27 mouse cellular contexts compared by ENCODE assay signal in the genomic region with DNA sequence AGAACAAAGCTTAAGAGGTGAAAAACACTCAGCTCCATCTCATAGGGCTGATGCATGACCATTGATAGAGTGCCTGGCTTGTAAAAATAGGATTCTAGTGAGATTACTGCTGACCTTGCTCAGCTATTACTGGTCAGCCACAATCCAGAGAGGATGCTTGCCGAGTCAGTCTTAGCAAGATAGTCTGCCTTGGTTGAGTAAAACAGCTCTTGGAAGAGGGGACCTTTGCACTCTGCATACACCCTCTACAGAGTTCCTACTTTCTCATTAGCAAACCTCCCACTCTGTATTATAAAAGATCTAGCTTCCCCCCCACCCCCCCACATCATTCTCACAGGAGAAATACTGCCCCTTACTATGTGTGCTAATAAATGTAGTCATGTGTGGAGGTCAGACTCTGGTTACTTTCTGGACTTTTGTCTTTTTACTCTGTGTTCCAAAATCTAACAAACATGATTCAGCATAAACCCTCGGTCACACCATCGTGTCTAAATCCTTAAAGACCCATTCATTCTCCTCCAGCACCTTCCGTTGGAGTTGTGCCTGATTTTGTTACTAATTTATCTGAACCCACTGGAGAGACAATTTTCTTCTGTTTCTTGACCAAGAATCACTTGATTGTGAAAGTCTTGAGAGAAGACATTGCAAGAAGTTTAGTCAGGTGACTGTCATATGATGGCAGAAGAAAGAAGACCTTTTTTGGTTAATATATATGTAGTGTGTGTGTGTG.
"Had no signal": no experiment of that assay in that cellular context is flagged by ENCODE, and none has a peak within 500 bp of the region (broad histone marks: within the 10 kb centered on the region; RNA-seq: fewer than 3 reads in every experiment).

No protein-coding gene starts in this region.

- ATAC-seq: hindbrain, postnatal 0 days; inflammation-experienced regulatory T-cells, adult 6 months; intestine, embryonic 16.5 days; liver, embryonic 12.5 days had no signal

- H3K4me3 ChIP-seq: left cerebral cortex, adult 2 months; limb, embryonic 10.5 days; limb, embryonic 13.5 days; liver, embryonic 12.5 days; liver, embryonic 15.5 days; lung, embryonic 15.5 days; megakaryocyte, embryonic 14.5 days; midbrain, embryonic 10.5 days; neural tube, embryonic 12.5 days; neural tube, embryonic 15.5 days had no signal

- H3K4me2 ChIP-seq: hindbrain, embryonic 14.5 days; limb, embryonic 13.5 days; liver, embryonic 12.5 days; liver, embryonic 15.5 days; lung, embryonic 15.5 days; neural tube, embryonic 12.5 days; neural tube, embryonic 15.5 days had no signal

- H3K9me3 ChIP-seq: limb, embryonic 10.5 days; limb, embryonic 13.5 days; liver, embryonic 12.5 days; liver, embryonic 15.5 days; lung, embryonic 15.5 days; megakaryocyte, embryonic 14.5 days; midbrain, embryonic 10.5 days; neural tube, embryonic 12.5 days; neural tube, embryonic 15.5 days had no signal

- H3K27ac ChIP-seq: hindbrain, embryonic 14.5 days; hindbrain, postnatal 0 days; left cerebral cortex, adult 2 months; limb, embryonic 10.5 days; limb, embryonic 13.5 days; liver, embryonic 12.5 days; liver, embryonic 15.5 days; lung, embryonic 15.5 days; midbrain, embryonic 10.5 days; neural tube, embryonic 12.5 days; neural tube, embryonic 15.5 days; stomach, postnatal 0 days had no signal

- H3K36me3 ChIP-seq: limb, embryonic 10.5 days; limb, embryonic 13.5 days; liver, embryonic 12.5 days; liver, embryonic 15.5 days; lung, embryonic 15.5 days; midbrain, embryonic 10.5 days; neural tube, embryonic 12.5 days; neural tube, embryonic 15.5 days had no signal

- H3K27me3 ChIP-seq: limb, embryonic 13.5 days; liver, embryonic 12.5 days; liver, embryonic 15.5 days; lung, embryonic 15.5 days; neural tube, embryonic 12.5 days; neural tube, embryonic 15.5 days had no signal

- H3K9ac ChIP-seq: hindbrain, embryonic 14.5 days; limb, embryonic 13.5 days; liver, embryonic 12.5 days; liver, embryonic 15.5 days; lung, embryonic 15.5 days; neural tube, embryonic 12.5 days; neural tube, embryonic 15.5 days had no signal

- DNase-seq: layer of hippocampus, postnatal 36 days; liver; lung, adult 18-20 months; lung, postnatal 10 days; lung, postnatal 36 days; midbrain, embryonic 14.5 days; right cerebral cortex, adult 18-20 months; right cerebral cortex, postnatal 14 days; right cerebral cortex, postnatal 4 days; thymus, adult 2 months; thymus, postnatal 14 days; thymus, postnatal 4 days had no signal

- H3K4me1 ChIP-seq: limb, embryonic 10.5 days; limb, embryonic 13.5 days; liver, embryonic 12.5 days; liver, embryonic 15.5 days; lung, embryonic 15.5 days; neural tube, embryonic 12.5 days; neural tube, embryonic 15.5 days had no signal
